Mouse (Mus musculus) bone marrow, adult 2 months (tissue): ENCODE data around the gene Mpp2. TPM values are rescaled to one million over a fixed set of nuclear protein-coding genes. Genes with fewer than 3 reads are reported as not detected.
A peak's percentile ranks its signal among the peaks of the same experiment; 100 is the strongest.

Source experiments
- H3K27ac ChIP-seq: fragments of 200-500 bp; 2 replicates; pipeline ENCODE4 v1.5.1; 2012; ENCODE audit warnings: low read depth, mild to moderate bottlenecking, control low read depth, inconsistent platforms, low read length; ENCODE audit not compliant: control insufficient read depth, poor library complexity, insufficient read depth
- H3K4me1 ChIP-seq: fragments of 200-500 bp; 2 replicates; pipeline ENCODE4 v1.6.1; 2011; ENCODE audit warnings: low read length; ENCODE audit not compliant: control insufficient read depth, insufficient read depth
- H3K4me3 ChIP-seq: fragments of 200-500 bp; replicated peaks from 2 replicates; pipeline ENCODE3; 2011; ENCODE audit warnings: mild to moderate bottlenecking, low read depth, low read length, control low read depth; ENCODE audit not compliant: control insufficient read depth
- CTCF ChIP-seq: fragments of 200-500 bp; IDR thresholded peaks from 2 replicates; pipeline ENCODE4 v1.5.1; 2011; ENCODE audit warnings: low read length, control low read depth; ENCODE audit not compliant: control insufficient read depth, insufficient read depth
- POLR2A ChIP-seq: fragments of 200-500 bp; IDR thresholded peaks from 2 replicates; pipeline ENCODE4 v1.6.1; 2011; ENCODE audit warnings: low read depth, mild to moderate bottlenecking, control low read depth, low read length, borderline replicate concordance; ENCODE audit not compliant: control insufficient read depth
- WGBS: fragments of 180-500 bp; shearing (Covaris S2); methylation state at CpG from one replicate; pipeline ENCODE4 v1.1.7; 2018; 5-methylcytosine and 5-hydroxymethylcytosine counted together
- polyA plus RNA-seq: library from polyadenylated mRNA; stranded (reverse); fragments of >200 nt; gene quantifications from 2 replicates; pipeline ENCODE4 v1.2.4, GENCODE M21; 2011; ENCODE audit warnings: low replicate concordance; ENCODE audit not compliant: missing spikeins, insufficient read depth, insufficient read length

Gene Mpp2
- polyA plus RNA-seq, 1 experiment: 18.2 TPM

GRCm38 (mm10) chr11:102044691-102045212 lies 43.6 kb downstream of the Mpp2 start:
- H3K4me1 ChIP-seq: no peaks in the 10 kb centered on the region
- H3K4me3 ChIP-seq: no peak overlapping the region
- whole genome bisulfite sequencing: 76% methylated on average over 7 of the region's 7 CpGs
- no peak overlapping the region for H3K27ac ChIP-seq
- TF ChIP-seq POLR2A: no peak
- no peak for TF ChIP-seq CTCF

- Histone ChIP-seq H3K4me1 (no peaks in the 10 kb centered on the region), H3K4me3 (no peak overlapping the region), H3K27ac (no peak overlapping the region)
- 82% methylated on average over 6 of the region's 6 CpGs for WGBS
- no peak for TF ChIP-seq CTCF
- no peak for TF ChIP-seq POLR2A
These were observed 44.9 kb downstream of the Mpp2 start for GRCm38 (mm10) chr11:102043381-102043780.

- TF ChIP-seq POLR2A: no peak
- no peak for TF ChIP-seq CTCF
- Histone ChIP-seq H3K4me3 (no peak overlapping the region), H3K27ac (no peak overlapping the region), H3K4me1 (no peaks in the 10 kb centered on the region)
- 87% methylated on average over 14 of the region's 14 CpGs for WGBS
These were observed 45.3 kb downstream of the Mpp2 start for GRCm38 (mm10) chr11:102042971-102043370.

GRCm38 (mm10) chr11:102041350-102041949 lies 46.9 kb downstream of the Mpp2 start, which contains the start of gene Cd300lg:
TSS of gene Cd300lg (plus strand) at chr11:102041509.
- 1% methylated on average over 5 of the region's 5 CpGs for WGBS
- TF ChIP-seq POLR2A (no peak), CTCF (no peak)

GRCm38 (mm10) chr11:102040646-102041045 lies 47.7 kb downstream of the Mpp2 start:
- TF ChIP-seq POLR2A (no peak), CTCF (no peak; the same call in 1 of the 2 replicates)
- Histone ChIP-seq H3K27ac (no peak overlapping the region), H3K4me3 (no peak overlapping the region), H3K4me1 (no peaks in the 10 kb centered on the region)
- WGBS: 76% methylated on average over 4 of the region's 4 CpGs

More at GRCm38 (mm10) chr11:102041350-102041949, 46.9 kb downstream of the Mpp2 start, which contains the start of gene Cd300lg:
- no peaks in the 10 kb centered on the region for H3K4me1 ChIP-seq
- H3K4me3 ChIP-seq: peak within 1 kb of the TSS; percentile 60
- 0 out of 2 replicates have a peak within 1 kb of the TSS, but pooled peaks have one; percentile 58 for H3K27ac ChIP-seq

GRCm38 (mm10) chr11:102040138-102040524 lies 48.2 kb downstream of the Mpp2 start:
- Histone ChIP-seq H3K4me3 (no peak overlapping the region), H3K4me1 (no peaks in the 10 kb centered on the region), H3K27ac (no peak overlapping the region)
- WGBS: 2% methylated on average over 9 of the region's 9 CpGs
- no peak for TF ChIP-seq POLR2A
- TF ChIP-seq CTCF: peak; percentile 71

GRCm38 (mm10) chr11:102039487-102040137 lies 48.7 kb downstream of the Mpp2 start:
- 75% methylated on average over 13 of the region's 13 CpGs for WGBS
- TF ChIP-seq POLR2A: no peak
- TF ChIP-seq CTCF: no peak
- no peak overlapping the region for H3K4me3 ChIP-seq
- H3K27ac ChIP-seq: no peak overlapping the region
- H3K4me1 ChIP-seq: no peaks in the 10 kb centered on the region

GRCm38 (mm10) chr11:102037789-102038188 lies 50.5 kb downstream of the Mpp2 start:
- 91% methylated on average over 6 of the region's 6 CpGs for WGBS
- TF ChIP-seq POLR2A: no peak
- no peak overlapping the region for H3K27ac ChIP-seq
- H3K4me3 ChIP-seq: no peak overlapping the region
- H3K4me1 ChIP-seq: no peaks in the 10 kb centered on the region
